Mouse (Mus musculus) brain, embryonic 14.5 days (tissue): ENCODE results near the gene Tssk3.

Source experiments
- CTCF ChIP-seq: fragments of 200-500 bp; IDR thresholded peaks from 2 replicates; pipeline ENCODE4 v1.5.1; 2012; ENCODE audit warnings: inconsistent platforms, mild to moderate bottlenecking, moderate library complexity, borderline replicate concordance; ENCODE audit not compliant: insufficient read depth, insufficient read length; ENCODE audit errors: extremely low read depth
- POLR2A ChIP-seq: fragments of 200-500 bp; IDR thresholded peaks from 2 replicates; pipeline ENCODE4 v1.6.1; 2012; ENCODE audit warnings: mild to moderate bottlenecking, inconsistent platforms, borderline replicate concordance; ENCODE audit not compliant: poor library complexity, insufficient read depth, insufficient read length, severe bottlenecking; ENCODE audit errors: extremely low read depth

DNA sequence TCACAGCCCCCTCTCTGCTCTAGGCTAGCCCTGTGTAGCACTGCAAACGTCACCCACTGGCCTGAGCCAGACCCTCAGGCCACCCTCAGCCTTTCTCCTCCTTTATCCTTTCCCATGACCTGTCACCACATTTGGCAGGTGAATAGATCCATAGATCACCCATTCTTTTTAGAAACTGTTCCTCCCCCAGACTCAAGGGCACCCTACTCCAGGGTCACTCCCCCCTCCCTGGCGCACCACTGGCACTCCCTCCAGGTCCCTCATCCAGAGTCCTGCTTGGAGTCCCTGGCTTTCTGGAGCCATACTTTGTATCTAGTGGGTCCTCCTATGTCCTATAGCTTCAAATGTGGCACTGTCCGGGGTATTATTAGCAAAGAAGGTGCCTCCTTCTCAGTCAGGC is 14.7 kb upstream of the Tssk3 start:
- no peak for TF ChIP-seq CTCF
- no peak for TF ChIP-seq POLR2A
